Mouse (Mus musculus) urinary bladder, postnatal 14 days (tissue): ENCODE measurements around the gene Dhx33.

Experiments used
- DNase-seq: peaks from one replicate; pipeline ENCODE4 v3.0.0; 2021; ENCODE audit warnings: low spot score

Dhx33 gene

GRCm38 (mm10) chr11:70982030-70982429 is 22.2 kb downstream of the Dhx33 start:
- no peak for DNase-seq

- DNase-seq, result no peak
These were observed 23.3 kb downstream of the Dhx33 start for GRCm38 (mm10) chr11:70980751-70981510.

- no peak for DNase-seq
These were observed 24.0 kb downstream of the Dhx33 start for GRCm38 (mm10) chr11:70980232-70980631.

GRCm38 (mm10) chr11:70977293-70977692 is 26.9 kb downstream of the Dhx33 start:
- DNase-seq, result no peak

GRCm38 (mm10) chr11:70975193-70975592 is 29.0 kb downstream of the Dhx33 start:
- no peak for DNase-seq

- no peak for DNase-seq
These were observed 30.3 kb downstream of the Dhx33 start for GRCm38 (mm10) chr11:70973947-70974346.

GRCm38 (mm10) chr11:70972586-70972985 is 31.7 kb downstream of the Dhx33 start:
- DNase-seq, result no peak

- no peak for DNase-seq
These were observed 33.4 kb downstream of the Dhx33 start for GRCm38 (mm10) chr11:70970560-70971540.

GRCm38 (mm10) chr11:70969821-70970559 is 34.2 kb downstream of the Dhx33 start, which contains the start of the genes Nup88 and Rpain:
Gene Nup88, minus strand, starts transcription at chr11:70969973.
Gene Rpain, plus strand, starts transcription at chr11:70970213.
- peak; percentile 92 for DNase-seq

- peak; percentile 33 for DNase-seq
These were observed 34.9 kb downstream of the Dhx33 start for GRCm38 (mm10) chr11:70969271-70969794.

- DNase-seq, result no peak
These were observed 39.9 kb downstream of the Dhx33 start for GRCm38 (mm10) chr11:70964222-70964907.

- DNase-seq, result no peak
These were observed 43.3 kb downstream of the Dhx33 start for GRCm38 (mm10) chr11:70960786-70961554.

- DNase-seq, result no peak
These were observed 49.5 kb downstream of the Dhx33 start for GRCm38 (mm10) chr11:70954711-70955110.

GRCm38 (mm10) chr11:70944935-70945817 is 59.1 kb downstream of the Dhx33 start:
- DNase-seq, result no peak

GRCm38 (mm10) chr11:70943651-70944050 is 60.6 kb downstream of the Dhx33 start:
- no peak for DNase-seq

- DNase-seq, result no peak
These were observed 61.6 kb downstream of the Dhx33 start for GRCm38 (mm10) chr11:70942596-70942995.

- DNase-seq, result no peak
These were observed 68.9 kb downstream of the Dhx33 start for GRCm38 (mm10) chr11:70935316-70935715.
